Mouse (Mus musculus) MEL (cell line): ENCODE results near the gene Exoc6b. TPM values are rescaled to one million over a fixed set of nuclear protein-coding genes. Genes with fewer than 3 reads are reported as not detected.

Experiments
- DNase-seq: peaks from one replicate; pipeline ENCODE4 v3.0.0; 2011; ENCODE audit warnings: low read depth, low spot score
- H3K27ac ChIP-seq: 2 replicates; pipeline ENCODE4 v1.5.1; 2012; ENCODE audit warnings: low read depth, mild to moderate bottlenecking, control low read depth, low read length, moderate library complexity; ENCODE audit not compliant: control insufficient read depth
- H3K27me3 ChIP-seq, 2 experiments: fragments of 150-350 bp in 1 of 2; sonication (generic) in 1 of 2; 2 replicates each; pipeline ENCODE4 v1.6.1; 2012; ENCODE audit warnings: low read length in 2 of 2, mild to moderate bottlenecking in 2 of 2, improper control_type of control experiment in 1 of 2, moderate library complexity in 1 of 2; ENCODE audit not compliant: insufficient read depth in 2 of 2, control insufficient read depth in 1 of 2
- H3K36me3 ChIP-seq, 2 experiments: 2 replicates each; pipeline ENCODE4 v1.6.1; 2012 to 2014; ENCODE audit warnings: low read length in 2 of 2, improper control_type of control experiment in 1 of 2, inconsistent platforms in 1 of 2, mild to moderate bottlenecking in 1 of 2; ENCODE audit not compliant: insufficient read depth in 2 of 2, control insufficient read depth in 1 of 2
- H3K4me1 ChIP-seq, 2 experiments: fragments of 150-350 bp in 1 of 2; sonication (generic) in 1 of 2; 2 replicates each; pipeline ENCODE4 v1.6.1; 2012; ENCODE audit warnings: low read length in 2 of 2, improper control_type of control experiment in 1 of 2, mild to moderate bottlenecking in 1 of 2; ENCODE audit not compliant: insufficient read depth in 2 of 2, control insufficient read depth in 1 of 2
- H3K4me3 ChIP-seq, 2 experiments: fragments of 150-350 bp in 1 of 2; sonication (generic) in 1 of 2; 2 replicates each; pipeline ENCODE4 v1.5.1; 2012; ENCODE audit warnings: low read depth in 2 of 2, low read length in 2 of 2, mild to moderate bottlenecking in 2 of 2, moderate library complexity in 2 of 2, control low read depth in 1 of 2, improper control_type of control experiment in 1 of 2; ENCODE audit not compliant: control insufficient read depth in 1 of 2, insufficient read depth in 1 of 2
- H3K79me2 ChIP-seq: 2 replicates; pipeline ENCODE4 v1.6.1; 2012; ENCODE audit warnings: mild to moderate bottlenecking, low read length, moderate library complexity; ENCODE audit not compliant: control insufficient read depth, poor library complexity, insufficient read depth
- H3K9ac ChIP-seq: 2 replicates; pipeline ENCODE4 v1.6.1; 2012; ENCODE audit warnings: low read depth, mild to moderate bottlenecking, control low read depth, low read length, moderate library complexity; ENCODE audit not compliant: control insufficient read depth, poor library complexity, severe bottlenecking
- H3K9me3 ChIP-seq: fragments of 150-350 bp; sonication (generic); replicated peaks from 2 replicates; pipeline ENCODE4 v1.6.1; 2012; ENCODE audit warnings: mild to moderate bottlenecking, low read length, improper control_type of control experiment, moderate library complexity; ENCODE audit not compliant: insufficient read depth
- CHD1 ChIP-seq: IDR thresholded peaks from 2 replicates; pipeline ENCODE4 v1.6.1; 2012; ENCODE audit warnings: low read depth, mild to moderate bottlenecking, inconsistent platforms, low read length, improper control_type of control experiment
- CHD2 ChIP-seq: IDR thresholded peaks from 2 replicates; pipeline ENCODE4 v1.6.1; 2011; ENCODE audit warnings: low read length, improper control_type of control experiment
- CTCF ChIP-seq, 3 experiments: IDR thresholded peaks in 2 of 3; conservative IDR thresholded peaks in 1 of 3; 2 replicates each; pipeline ENCODE4 v1.5.1; 2011 to 2012; ENCODE audit warnings: low read length in 3 of 3, low read depth in 2 of 3, mild to moderate bottlenecking in 2 of 3, improper control_type of control experiment in 1 of 3, inconsistent platforms in 1 of 3, mixed read lengths in 1 of 3, moderate library complexity in 1 of 3; ENCODE audit not compliant: control insufficient read depth in 1 of 3, insufficient read depth in 1 of 3, poor library complexity in 1 of 3, severe bottlenecking in 1 of 3
- ELF1 ChIP-seq: IDR thresholded peaks from 2 replicates; pipeline ENCODE4 v1.6.1; 2014; ENCODE audit warnings: low read depth, mild to moderate bottlenecking, inconsistent platforms, low read length, improper control_type of control experiment, moderate library complexity
- EP300 ChIP-seq, 2 experiments: IDR thresholded peaks; 2 replicates each; pipeline ENCODE4 v1.6.1; 2011; ENCODE audit warnings: improper control_type of control experiment in 2 of 2, low read length in 2 of 2, low read depth in 1 of 2, mild to moderate bottlenecking in 1 of 2
- GABPA ChIP-seq: IDR thresholded peaks from 2 replicates; pipeline ENCODE4 v1.6.1; 2012; ENCODE audit warnings: low read depth, mild to moderate bottlenecking, inconsistent platforms, low read length, improper control_type of control experiment, moderate library complexity
- JUND ChIP-seq: IDR thresholded peaks from 2 replicates; pipeline ENCODE4 v1.6.1; 2011; ENCODE audit warnings: low read depth, mild to moderate bottlenecking, improper control_type of control experiment, low read length
- MAX ChIP-seq: IDR thresholded peaks from 2 replicates; pipeline ENCODE4 v1.6.1; 2011; ENCODE audit warnings: low read length, improper control_type of control experiment
- MAZ ChIP-seq: IDR thresholded peaks from 2 replicates; pipeline ENCODE4 v1.6.1; 2012; ENCODE audit warnings: low read depth, mild to moderate bottlenecking, inconsistent platforms, low read length, improper control_type of control experiment
- MXI1 ChIP-seq: IDR thresholded peaks from 2 replicates; pipeline ENCODE4 v1.6.1; 2011; ENCODE audit warnings: mild to moderate bottlenecking, low read depth, low read length, improper control_type of control experiment
- MYB ChIP-seq: IDR thresholded peaks from 2 replicates; pipeline ENCODE4 v1.6.1; 2011; ENCODE audit warnings: mild to moderate bottlenecking, low read depth, low read length, improper control_type of control experiment
- MYC ChIP-seq: IDR thresholded peaks from 2 replicates; pipeline ENCODE4 v1.6.1; 2011; ENCODE audit warnings: low read depth, mild to moderate bottlenecking, low read length, improper control_type of control experiment, moderate library complexity
- NELFE ChIP-seq: IDR thresholded peaks from 2 replicates; pipeline ENCODE4 v1.6.1; 2011; ENCODE audit warnings: low read depth, low read length, improper control_type of control experiment
- POLR2A ChIP-seq, 2 experiments: IDR thresholded peaks; 2 replicates each; pipeline ENCODE4 v1.6.1; 2011 to 2012; ENCODE audit warnings: low read length in 2 of 2, mild to moderate bottlenecking in 2 of 2, control low read depth in 1 of 2, improper control_type of control experiment in 1 of 2, low read depth in 1 of 2, moderate library complexity in 1 of 2; ENCODE audit not compliant: control insufficient read depth in 1 of 2, insufficient read depth in 1 of 2, poor library complexity in 1 of 2
- POLR2AphosphoS2 ChIP-seq: IDR thresholded peaks from 2 replicates; pipeline ENCODE4 v1.6.1; 2011; ENCODE audit warnings: low read length, improper control_type of control experiment
- POLR2AphosphoS5 ChIP-seq: IDR thresholded peaks from 2 replicates; pipeline ENCODE4 v1.6.1; 2012; ENCODE audit warnings: low read depth, borderline replicate concordance, mild to moderate bottlenecking, inconsistent platforms, low read length, moderate library complexity, mixed read lengths
- RAD21 ChIP-seq: IDR thresholded peaks from 2 replicates; pipeline ENCODE4 v1.6.1; 2011; ENCODE audit warnings: mild to moderate bottlenecking, low read depth, low read length, improper control_type of control experiment
- RCOR1 ChIP-seq: IDR thresholded peaks from 2 replicates; pipeline ENCODE4 v1.6.1; 2012; ENCODE audit warnings: low read depth, mild to moderate bottlenecking, inconsistent platforms, low read length, improper control_type of control experiment
- SIN3A ChIP-seq: IDR thresholded peaks from 2 replicates; pipeline ENCODE4 v1.6.1; 2012; ENCODE audit warnings: low read length, improper control_type of control experiment, inconsistent platforms
- SMC3 ChIP-seq: IDR thresholded peaks from 2 replicates; pipeline ENCODE4 v1.6.1; 2011; ENCODE audit warnings: low read depth, low read length, improper control_type of control experiment
- TAL1 ChIP-seq: IDR thresholded peaks from 2 replicates; pipeline ENCODE4 v1.6.1; 2012; ENCODE audit warnings: mild to moderate bottlenecking, inconsistent platforms, low read length, moderate library complexity, mixed read lengths
- TCF12 ChIP-seq: IDR thresholded peaks from 2 replicates; pipeline ENCODE4 v1.6.1; 2014; ENCODE audit warnings: low read depth, mild to moderate bottlenecking, inconsistent platforms, low read length, improper control_type of control experiment, moderate library complexity
- USF1 ChIP-seq: IDR thresholded peaks from 2 replicates; pipeline ENCODE4 v1.6.1; 2014; ENCODE audit warnings: low read depth, mild to moderate bottlenecking, inconsistent platforms, low read length, improper control_type of control experiment, moderate library complexity
- USF2 ChIP-seq, 2 experiments: IDR thresholded peaks; 2 replicates each; pipeline ENCODE4 v1.6.1; 2011 to 2012; ENCODE audit warnings: improper control_type of control experiment in 2 of 2, low read length in 2 of 2, borderline replicate concordance in 1 of 2, inconsistent platforms in 1 of 2, low read depth in 1 of 2, mild to moderate bottlenecking in 1 of 2; ENCODE audit not compliant: insufficient read depth in 1 of 2
- ZC3H11A ChIP-seq: IDR thresholded peaks from 2 replicates; pipeline ENCODE4 v1.6.1; 2012; ENCODE audit warnings: low read depth, mild to moderate bottlenecking, inconsistent platforms, low read length, improper control_type of control experiment
- ZKSCAN1 ChIP-seq: IDR thresholded peaks from 2 replicates; pipeline ENCODE4 v1.6.1; 2012; ENCODE audit warnings: low read depth, mild to moderate bottlenecking, inconsistent platforms, low read length, improper control_type of control experiment, moderate library complexity
- ZMIZ1 ChIP-seq: IDR thresholded peaks from 2 replicates; pipeline ENCODE4 v1.6.1; 2012; ENCODE audit warnings: low read depth, mild to moderate bottlenecking, inconsistent platforms, low read length, improper control_type of control experiment, moderate library complexity
- ZNF384 ChIP-seq: IDR thresholded peaks from 2 replicates; pipeline ENCODE4 v1.6.1; 2012; ENCODE audit warnings: low read depth, mild to moderate bottlenecking, inconsistent platforms, low read length, improper control_type of control experiment
- polyA plus RNA-seq, 2 experiments: library from polyadenylated mRNA; stranded (reverse) in 1 of 2; unstranded in 1 of 2; fragments of >175 nt in 1 of 2; fragments of >200 nt in 1 of 2; gene quantifications; 2 replicates each; pipeline versions ENCODE4 v1.2.1 to v1.2.4; 2012; ENCODE audit warnings: low replicate concordance in 2 of 2, low read depth in 1 of 2; ENCODE audit not compliant: insufficient read length in 2 of 2, insufficient read depth in 1 of 2, missing spikeins in 1 of 2
- total RNA-seq: library from RNA; depleted of rRNA; stranded (reverse); fragments of 300-350 nt; gene quantifications from 2 replicates; pipeline ENCODE4 v1.2.3, GENCODE M21; 2012

The Exoc6b gene
- total and polyA plus RNA-seq, 3 experiments, result 3.4 to 6.5 TPM; not detected in 1

- Histone ChIP-seq H3K27ac (no peak overlapping the region), H3K4me3 (no peak overlapping the region), H3K36me3 (no peaks in the 10 kb centered on the region), H3K9me3 (no peaks in the 10 kb centered on the region), H3K4me1 (no peaks in the 10 kb centered on the region), H3K79me2 (no peaks in the 10 kb centered on the region), H3K9ac (no peak overlapping the region), H3K27me3 (no peaks in the 10 kb centered on the region)
- no peak for TF ChIP-seq TAL1
- no peak for TF ChIP-seq USF2 (IDR thresholded peaks at IDR 0.05; ENCODE audit: borderline replicate concordance in 1 of 2, insufficient read depth in 1 of 2, low read depth in 1 of 2, low read length in 2 of 2)
- TF ChIP-seq CHD1, result no peak
- TF ChIP-seq MYC, result no peak
- no peak for TF ChIP-seq ZMIZ1
- TF ChIP-seq MXI1, result no peak
- TF ChIP-seq USF1, result no peak
- no peak for TF ChIP-seq NELFE
- no peak for TF ChIP-seq POLR2A (IDR thresholded peaks at IDR 0.05; ENCODE audit: control insufficient read depth in 1 of 2, insufficient read depth in 1 of 2, low read depth in 1 of 2, low read length in 2 of 2, poor library complexity in 1 of 2)
- TF ChIP-seq POLR2AphosphoS5, result no peak
- no peak for TF ChIP-seq JUND
- no peak for TF ChIP-seq ZKSCAN1
- no peak for TF ChIP-seq MAX
- no peak for TF ChIP-seq MAZ
- DNase-seq, result no peak
These were observed 422.6 kb downstream of the Exoc6b start for GRCm38 (mm10) chr6:84646696-84647095.

GRCm38 (mm10) chr6:84641062-84641431 lies 428.3 kb downstream of the Exoc6b start:
- no peaks in the 10 kb centered on the region for H3K36me3 ChIP-seq
- H3K9me3 ChIP-seq, result no peaks in the 10 kb centered on the region
- TF ChIP-seq CTCF (IDR thresholded peaks at IDR 0.05 in 2 of 3, conservative IDR thresholded peaks at IDR 0.05 in 1 of 3; ENCODE audit: control insufficient read depth in 1 of 3, insufficient read depth in 1 of 3, low read depth in 2 of 3, low read length in 3 of 3, poor library complexity in 1 of 3, severe bottlenecking in 1 of 3) (no peak), MXI1 (no peak), SIN3A (no peak), SMC3 (no peak), POLR2AphosphoS2 (no peak), GABPA (no peak), RAD21 (no peak), TCF12 (no peak), ZNF384 (no peak), CHD2 (no peak), ZC3H11A (no peak), POLR2A (IDR thresholded peaks at IDR 0.05; ENCODE audit: control insufficient read depth in 1 of 2, insufficient read depth in 1 of 2, low read depth in 1 of 2, low read length in 2 of 2, poor library complexity in 1 of 2) (no peak), POLR2AphosphoS5 (no peak), ELF1 (no peak), RCOR1 (no peak), TAL1 (no peak), MAX (no peak), EP300 (IDR thresholded peaks at IDR 0.05; ENCODE audit: low read depth in 1 of 2, low read length in 2 of 2) (no peak), MYB (no peak)
- H3K27me3 ChIP-seq, result no peaks in the 10 kb centered on the region
- no peak overlapping the region for H3K4me3 ChIP-seq
- H3K79me2 ChIP-seq, result no peaks in the 10 kb centered on the region
- no peaks in the 10 kb centered on the region for H3K4me1 ChIP-seq
- DNase-seq, result no peak
- H3K9ac ChIP-seq, result no peak overlapping the region
- no peak overlapping the region for H3K27ac ChIP-seq
